Mouse (Mus musculus): ENCODE results near the gene Nova1.

GRCm38 (mm10) chr12:46733261-46733660 is 85.5 kb downstream of the Nova1 start:
- TF ChIP-seq CTCF (IDR thresholded peaks at IDR 0.05; ENCODE audit: low read depth, low read length) (no peak), TAL1 (conservative IDR thresholded peaks at IDR 0.05; ENCODE audit: low read depth, low read length) (no peak), GATA1 (IDR thresholded peaks at IDR 0.05; ENCODE audit: borderline replicate concordance, low read length) (no peak)

Measured in G1E (cell line).